26 mouse cellular contexts compared by ENCODE assay signal in genomic region chr9:69642591-69642990, GRCm38 (mm10).
"Had no signal": no experiment of that assay in that cellular context is flagged by ENCODE, and none has a peak within 500 bp of the region (broad histone marks: within the 10 kb centered on the region; RNA-seq: fewer than 3 reads in every experiment).

No protein-coding gene starts in this region.

- H3K9ac ChIP-seq: heart, embryonic 12.5 days; hindbrain, embryonic 13.5 days; hindbrain, embryonic 15.5 days; intestine, embryonic 15.5 days; kidney, embryonic 15.5 days; limb, embryonic 13.5 days; limb, embryonic 15.5 days; liver, embryonic 12.5 days; liver, embryonic 14.5 days had no signal

- H3K27ac ChIP-seq: gastrocnemius, adult 2 months; heart, embryonic 10.5 days; hindbrain, embryonic 13.5 days; hindbrain, embryonic 15.5 days; hindbrain, postnatal 0 days; intestine, embryonic 15.5 days; kidney, embryonic 15.5 days; kidney, postnatal 0 days; layer of hippocampus, adult 2 months; left cerebral cortex, adult 2 months; limb, embryonic 13.5 days; limb, embryonic 15.5 days; liver, embryonic 12.5 days; liver, embryonic 14.5 days had no signal

- H3K9me3 ChIP-seq: heart, embryonic 10.5 days; heart, embryonic 12.5 days; hindbrain, embryonic 13.5 days; hindbrain, embryonic 15.5 days; intestine, embryonic 15.5 days; kidney, embryonic 15.5 days; limb, embryonic 13.5 days; limb, embryonic 15.5 days; liver, embryonic 12.5 days had no signal

- H3K36me3 ChIP-seq: heart, embryonic 10.5 days; heart, embryonic 12.5 days; hindbrain, embryonic 13.5 days; hindbrain, embryonic 15.5 days; intestine, embryonic 15.5 days; kidney, embryonic 15.5 days; limb, embryonic 13.5 days; limb, embryonic 15.5 days; liver, embryonic 12.5 days had no signal

- H3K4me2 ChIP-seq: heart, embryonic 12.5 days; hindbrain, embryonic 13.5 days; hindbrain, embryonic 15.5 days; intestine, embryonic 15.5 days; kidney, embryonic 15.5 days; limb, embryonic 13.5 days; limb, embryonic 15.5 days; liver, embryonic 12.5 days had no signal

- DNase-seq: gastrocnemius, adult 2 months; gastrocnemius, postnatal 10 days; gastrocnemius, postnatal 25 days; heart, adult 18-20 months; heart, postnatal 10 days; kidney, adult 2 months; kidney, adult 9 months; kidney, postnatal 14 days; kidney, postnatal 4 days; left cerebral cortex, postnatal 4 days had no signal

- H3K4me3 ChIP-seq: gastrocnemius, adult 2 months; heart, embryonic 10.5 days; heart, embryonic 12.5 days; hindbrain, embryonic 13.5 days; hindbrain, embryonic 15.5 days; intestine, embryonic 15.5 days; kidney, embryonic 15.5 days; layer of hippocampus, adult 2 months; left cerebral cortex, adult 2 months; limb, embryonic 13.5 days; limb, embryonic 15.5 days; liver, embryonic 12.5 days had no signal

- H3K27me3 ChIP-seq: heart, embryonic 12.5 days; hindbrain, embryonic 13.5 days; hindbrain, embryonic 15.5 days; intestine, embryonic 15.5 days; limb, embryonic 13.5 days; limb, embryonic 15.5 days; liver, embryonic 12.5 days had no signal

- ATAC-seq: hindbrain, postnatal 0 days; inflammation-experienced regulatory T-cells, adult 6 months; intestine, embryonic 15.5 days; intestine, postnatal 0 days; liver, embryonic 12.5 days had no signal

- H3K4me1 ChIP-seq: heart, embryonic 10.5 days; heart, embryonic 12.5 days; hindbrain, embryonic 13.5 days; hindbrain, embryonic 15.5 days; intestine, embryonic 15.5 days; kidney, embryonic 15.5 days; limb, embryonic 13.5 days; limb, embryonic 15.5 days; liver, embryonic 12.5 days had no signal
